Mouse (Mus musculus) lung, postnatal 14 days (tissue): ENCODE measurements around the gene Tmem63b.

ENCODE experiments used
- DNase-seq: peaks from one replicate; pipeline ENCODE4 v3.0.0; 2021

Tmem63b gene

GRCm38 (mm10) chr17:45686716-45687115 is at the start of gene Tmem63b:
Gene Tmem63b, minus strand, starts transcription at chr17:45686905.
- DNase-seq: no peak

GRCm38 (mm10) chr17:45735382-45736310 is 48.9 kb upstream of the Tmem63b start:
- DNase-seq: peak; percentile 91

- DNase-seq: no peak
These were observed 48.2 kb upstream of the Tmem63b start for GRCm38 (mm10) chr17:45734881-45735280.

GRCm38 (mm10) chr17:45734333-45734732 is 47.6 kb upstream of the Tmem63b start:
- DNase-seq: no peak

DNA sequence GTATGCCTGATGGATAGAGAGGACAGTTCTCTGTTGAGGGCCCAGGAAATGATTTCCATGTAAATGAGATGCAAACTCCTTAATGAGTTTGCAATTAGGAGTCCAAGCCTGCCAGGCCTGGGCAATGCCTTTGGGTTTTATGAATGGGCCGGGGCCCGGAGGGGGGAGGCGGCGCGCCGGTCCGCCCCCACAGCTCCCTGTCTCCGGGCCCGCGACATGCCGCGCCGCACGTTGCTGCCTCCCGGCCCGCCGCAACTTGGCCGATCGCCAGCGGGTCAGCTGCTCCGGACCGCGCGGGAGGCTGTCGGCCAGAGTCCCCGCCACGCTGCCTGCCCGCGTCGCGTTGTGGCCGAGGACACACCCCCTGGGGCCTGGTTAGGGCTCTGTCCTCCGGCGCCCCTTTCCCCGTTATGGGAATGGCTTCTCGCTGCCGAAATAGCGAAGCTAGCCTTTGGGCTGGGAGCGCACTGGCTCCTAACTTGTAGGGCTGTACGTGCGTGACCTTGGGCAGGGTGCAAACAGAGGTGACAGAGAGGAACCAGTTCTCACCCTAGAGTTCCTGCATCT is 47.1 kb upstream of the Tmem63b start, which contains the start of gene 1600014C23Rik:
1600014C23Rik (minus strand) TSS at position 110 of the 567 bp plus-strand sequence.
- DNase-seq: peak; percentile 54

GRCm38 (mm10) chr17:45733038-45733734 is 46.5 kb upstream of the Tmem63b start:
- DNase-seq: no peak

DNA sequence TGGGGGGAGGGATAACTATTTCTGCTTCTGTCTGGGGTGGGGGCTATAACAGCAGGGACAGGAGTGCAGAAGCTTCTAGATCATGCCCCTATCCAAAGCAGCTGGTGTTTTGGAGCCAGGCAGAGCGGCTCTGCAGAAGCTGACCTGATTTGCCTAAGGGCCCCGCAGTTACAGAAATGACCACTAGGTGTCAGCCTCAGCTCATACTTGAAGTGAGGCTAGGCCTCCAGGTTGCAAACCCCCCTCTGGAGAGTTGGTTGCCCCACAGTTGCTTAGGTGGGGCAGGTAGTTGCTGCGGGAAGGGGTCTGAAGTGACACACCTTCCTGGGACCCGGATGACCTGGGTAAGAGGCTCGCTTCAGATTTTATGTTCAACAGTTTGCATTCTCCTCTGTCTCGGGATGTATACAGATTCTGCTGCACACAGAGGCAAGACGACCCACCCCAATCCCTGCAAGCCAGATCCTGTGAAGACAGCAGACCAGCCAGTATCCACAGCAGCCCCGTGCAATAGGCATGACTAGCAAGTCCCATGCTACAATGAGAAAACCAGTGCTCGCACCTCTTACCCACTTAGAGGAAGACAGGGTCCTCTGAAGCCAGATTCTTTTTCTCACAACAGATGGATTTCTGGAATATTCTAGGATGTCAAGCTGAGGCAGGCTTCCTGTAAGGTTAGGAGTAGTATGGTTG is 44.6 kb upstream of the Tmem63b start:
- peak; percentile 91 for DNase-seq

DNA sequence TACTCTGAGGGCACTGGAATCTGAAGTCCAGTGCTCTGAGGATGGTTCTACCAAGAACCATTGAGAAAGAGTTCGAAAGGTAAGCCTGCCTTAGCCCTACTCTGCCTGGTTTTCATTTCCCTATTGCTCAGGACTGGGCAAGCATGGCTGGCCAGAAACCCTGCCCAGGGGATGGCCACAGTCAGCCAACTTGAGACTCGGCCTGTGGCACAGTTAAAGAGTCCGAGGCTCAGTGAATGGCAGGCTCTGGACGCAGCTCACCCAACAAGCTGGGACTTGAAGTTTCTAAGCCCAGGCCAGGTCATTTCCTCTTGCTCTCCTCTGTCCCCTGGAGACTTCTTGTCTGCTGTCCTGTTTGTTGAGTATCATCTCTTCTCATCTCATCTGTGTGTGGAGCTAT is 44.0 kb upstream of the Tmem63b start:
- DNase-seq: no peak

- DNase-seq: no peak
These were observed 42.7 kb upstream of the Tmem63b start for GRCm38 (mm10) chr17:45729387-45729786.

- no peak for DNase-seq
These were observed 41.4 kb upstream of the Tmem63b start for GRCm38 (mm10) chr17:45727983-45728723.

GRCm38 (mm10) chr17:45727481-45727880 is 40.8 kb upstream of the Tmem63b start:
- DNase-seq: no peak

DNA sequence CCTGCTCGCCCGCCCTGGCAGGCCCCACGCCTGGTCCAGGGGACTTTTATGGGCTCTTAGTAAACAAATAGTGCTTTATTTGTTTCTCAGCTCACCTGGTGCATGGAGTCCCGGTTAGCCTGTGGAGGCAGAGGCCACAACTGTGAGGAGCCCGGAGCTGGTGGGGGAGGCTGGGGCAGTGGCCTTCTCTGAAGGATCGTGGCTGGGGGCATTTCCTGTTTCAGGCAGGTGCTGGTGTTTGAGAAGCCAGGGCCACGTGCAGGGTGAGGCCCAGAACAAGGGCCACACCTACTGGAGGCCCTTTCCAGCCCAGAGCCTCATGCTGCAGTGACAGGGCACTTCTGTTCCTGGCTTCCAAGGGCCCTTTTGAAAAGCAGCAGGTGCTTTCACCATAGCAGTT is 39.5 kb upstream of the Tmem63b start:
- no peak for DNase-seq

GRCm38 (mm10) chr17:45724574-45724921 is 37.8 kb upstream of the Tmem63b start:
- DNase-seq: no peak

DNA sequence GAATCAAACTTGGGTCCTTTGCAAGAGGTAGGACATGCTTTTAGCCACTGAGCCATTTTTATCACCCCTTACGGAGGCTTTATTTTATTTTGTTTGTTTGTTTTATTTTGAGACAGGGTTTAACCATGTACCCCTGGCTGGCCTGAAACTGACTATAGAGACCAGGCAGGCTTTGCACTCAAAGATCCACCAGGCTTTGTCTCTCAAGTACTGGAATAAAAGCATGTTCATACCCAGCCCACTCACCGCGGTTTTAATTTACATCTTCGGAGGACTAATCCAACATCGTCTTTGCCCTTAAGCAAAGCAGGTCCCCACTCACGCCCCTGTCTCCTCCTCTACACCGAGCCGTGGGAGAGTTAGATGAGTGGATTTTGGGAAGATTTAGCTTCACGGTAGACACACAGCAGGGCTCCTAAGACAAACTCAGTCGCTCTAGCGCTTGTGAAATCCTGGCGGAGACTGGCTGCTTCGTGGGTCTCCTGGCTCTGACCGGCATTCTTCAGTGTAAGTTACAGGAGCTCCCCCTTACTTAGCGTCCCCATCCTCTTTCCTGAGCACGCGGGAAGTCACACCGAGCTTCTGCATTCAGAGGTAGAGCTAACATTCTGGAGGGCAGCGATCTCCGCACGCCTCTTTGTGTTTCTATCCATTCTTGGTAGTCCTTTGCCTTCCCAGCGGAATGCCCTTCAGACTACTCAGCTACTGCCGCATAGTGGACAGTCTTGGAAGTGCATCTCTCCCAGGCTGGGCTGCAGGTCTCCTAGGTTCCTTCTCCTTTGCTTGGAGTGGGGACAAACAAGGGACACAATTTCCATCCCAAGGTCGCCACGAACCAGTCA is 37.2 kb upstream of the Tmem63b start:
- DNase-seq: peak; percentile 89

- peak; percentile 80 for DNase-seq
These were observed 31.6 kb upstream of the Tmem63b start for GRCm38 (mm10) chr17:45718323-45718722.

- no peak for DNase-seq
These were observed 24.8 kb upstream of the Tmem63b start for GRCm38 (mm10) chr17:45711525-45711924.

GRCm38 (mm10) chr17:45710407-45710806 is 23.7 kb upstream of the Tmem63b start:
- DNase-seq: no peak

GRCm38 (mm10) chr17:45709829-45710228 is 23.1 kb upstream of the Tmem63b start:
- DNase-seq: no peak

DNA sequence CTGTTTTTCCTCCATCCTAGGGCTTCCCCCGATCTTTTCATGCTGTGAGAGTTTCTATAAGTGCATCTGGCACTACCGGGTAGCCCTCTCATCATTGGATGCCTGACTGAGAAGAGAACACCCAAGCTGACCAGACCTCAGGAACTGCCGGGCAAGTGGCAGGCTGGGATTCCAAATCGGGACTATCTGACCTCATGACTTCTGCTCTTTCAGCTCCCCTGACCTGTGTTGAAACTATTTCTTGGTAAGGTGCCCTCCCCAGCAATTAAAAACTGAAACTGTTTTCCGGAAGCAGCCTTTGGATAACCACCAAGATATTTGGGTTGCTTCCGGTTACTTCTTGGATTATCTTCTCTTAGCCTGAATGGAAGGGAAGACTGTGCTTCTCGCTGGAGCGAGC is 21.5 kb upstream of the Tmem63b start:
- no peak for DNase-seq

DNA sequence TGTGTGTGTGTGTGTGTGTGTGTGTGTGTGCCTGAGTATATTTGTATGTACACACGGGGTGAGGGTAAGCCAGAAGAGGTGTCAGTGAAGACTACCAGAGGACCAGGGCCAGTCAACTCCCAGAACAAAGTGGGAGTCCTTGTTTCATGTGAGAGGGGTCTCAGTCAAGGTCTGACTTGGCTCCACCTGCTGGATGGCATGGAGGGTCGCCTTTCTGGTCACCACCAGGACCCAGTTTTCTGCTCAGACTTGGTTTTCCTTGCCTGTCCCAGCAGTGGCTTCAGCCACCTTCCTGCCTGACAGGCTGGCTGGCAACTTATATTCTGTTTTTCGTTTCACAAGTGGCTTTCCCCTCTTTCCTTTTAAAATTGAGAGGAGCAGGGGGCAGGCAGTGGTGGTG is 20.7 kb upstream of the Tmem63b start:
- no peak for DNase-seq

DNA sequence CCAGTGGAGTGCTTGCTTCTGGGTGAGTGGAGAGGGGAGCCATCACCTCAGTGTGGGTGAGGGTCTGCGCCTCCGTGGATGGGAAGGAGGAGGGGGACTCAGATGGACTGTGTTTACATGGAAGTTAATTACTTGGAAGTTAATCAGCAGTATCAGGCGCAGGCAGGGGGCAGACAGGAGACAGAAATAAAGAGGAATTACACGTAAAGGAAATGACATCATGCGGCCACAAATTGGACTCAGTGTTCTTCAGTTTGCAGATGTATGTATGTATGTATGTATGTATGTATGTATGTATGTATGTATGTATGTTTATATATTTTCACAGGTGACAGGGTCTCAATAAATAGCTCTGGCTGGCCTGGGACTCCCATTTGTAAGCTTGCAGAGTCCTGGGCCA is 20.1 kb upstream of the Tmem63b start:
- DNase-seq: no peak
